Mouse (Mus musculus) leukemia stem cell, adult 10-12 weeks (primary cell): ENCODE measurements around the gene Fabp3. TPM values are rescaled to one million over a fixed set of nuclear protein-coding genes. Genes with fewer than 3 reads are reported as not detected.

Experiments used
- polyA plus RNA-seq: library from polyadenylated mRNA; stranded (reverse); fragments of >175 nt; gene quantifications from 2 replicates; pipeline ENCODE4 v1.2.3, GENCODE M21; 2012; ENCODE audit warnings: low replicate concordance

Gene Fabp3
- polyA plus RNA-seq = not detected in 2 replicates

DNA sequence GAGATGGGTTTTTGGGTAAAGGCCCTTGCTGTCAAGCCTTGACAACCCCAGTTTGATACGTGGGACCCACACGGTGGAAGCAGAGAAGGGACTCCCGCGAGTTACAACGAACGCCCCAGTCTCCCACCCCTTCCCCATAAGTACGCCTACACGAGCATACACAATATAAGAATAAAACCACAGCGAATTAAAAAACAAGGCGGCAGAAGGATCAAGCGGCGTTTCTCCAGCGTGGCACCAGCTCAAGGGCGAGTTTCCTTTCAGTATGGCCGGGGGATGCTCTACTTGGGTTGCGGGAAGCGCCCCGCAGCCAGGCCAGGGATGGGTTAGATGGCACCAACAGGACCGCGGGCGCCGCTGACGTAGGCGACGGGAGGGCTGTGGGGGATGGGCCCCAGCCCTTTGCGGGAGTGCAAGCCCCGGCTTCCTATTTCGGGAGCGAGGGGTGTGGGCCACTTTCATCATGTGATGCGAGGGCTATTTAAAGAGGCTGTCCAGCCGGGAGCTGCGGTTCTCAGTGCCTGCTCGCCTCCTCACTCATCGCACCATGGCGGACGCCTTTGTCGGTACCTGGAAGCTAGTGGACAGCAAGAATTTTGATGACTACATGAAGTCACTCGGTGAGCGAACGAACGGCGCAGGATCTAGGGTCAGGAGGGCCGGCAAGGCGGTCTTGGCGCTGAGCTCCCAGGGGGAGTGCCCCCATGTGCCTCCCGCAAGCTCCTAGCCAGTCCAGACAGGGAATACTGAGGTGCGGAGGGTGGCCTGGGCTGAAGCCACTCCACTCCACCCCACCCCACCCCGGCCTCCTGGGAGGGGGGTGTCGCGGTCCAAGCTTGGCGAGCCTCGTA lies at the start of gene Fabp3, which contains the start of gene Gm10570:
Fabp3 (plus strand) TSS at position 365 of the 851 bp plus-strand sequence.
Gm10570 (minus strand) TSS at position 444 of the 851 bp plus-strand sequence.

DNA sequence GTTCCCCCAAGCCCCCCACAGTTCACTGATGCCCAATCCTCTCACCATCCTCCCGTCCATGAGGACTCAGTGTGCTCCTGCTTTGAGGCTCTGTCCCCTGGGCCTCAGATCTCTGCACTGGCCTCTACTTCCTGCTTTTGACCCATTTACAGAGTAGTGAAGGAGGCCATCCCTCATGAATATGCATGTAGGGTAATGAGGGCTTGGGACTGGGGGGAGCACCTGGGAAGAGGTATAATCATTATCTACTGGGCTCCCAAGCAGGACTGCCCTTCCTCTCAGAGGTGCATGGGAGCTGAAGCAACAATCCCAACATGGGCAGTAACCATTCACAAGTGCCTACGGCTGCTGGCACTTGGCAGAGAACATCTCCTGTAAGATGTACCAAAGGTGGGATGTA lies 29.3 kb upstream of the Fabp3 start, which contains the start of gene Serinc2:
Serinc2 (minus strand) TSS at position 101 of the 400 bp plus-strand sequence.

DNA sequence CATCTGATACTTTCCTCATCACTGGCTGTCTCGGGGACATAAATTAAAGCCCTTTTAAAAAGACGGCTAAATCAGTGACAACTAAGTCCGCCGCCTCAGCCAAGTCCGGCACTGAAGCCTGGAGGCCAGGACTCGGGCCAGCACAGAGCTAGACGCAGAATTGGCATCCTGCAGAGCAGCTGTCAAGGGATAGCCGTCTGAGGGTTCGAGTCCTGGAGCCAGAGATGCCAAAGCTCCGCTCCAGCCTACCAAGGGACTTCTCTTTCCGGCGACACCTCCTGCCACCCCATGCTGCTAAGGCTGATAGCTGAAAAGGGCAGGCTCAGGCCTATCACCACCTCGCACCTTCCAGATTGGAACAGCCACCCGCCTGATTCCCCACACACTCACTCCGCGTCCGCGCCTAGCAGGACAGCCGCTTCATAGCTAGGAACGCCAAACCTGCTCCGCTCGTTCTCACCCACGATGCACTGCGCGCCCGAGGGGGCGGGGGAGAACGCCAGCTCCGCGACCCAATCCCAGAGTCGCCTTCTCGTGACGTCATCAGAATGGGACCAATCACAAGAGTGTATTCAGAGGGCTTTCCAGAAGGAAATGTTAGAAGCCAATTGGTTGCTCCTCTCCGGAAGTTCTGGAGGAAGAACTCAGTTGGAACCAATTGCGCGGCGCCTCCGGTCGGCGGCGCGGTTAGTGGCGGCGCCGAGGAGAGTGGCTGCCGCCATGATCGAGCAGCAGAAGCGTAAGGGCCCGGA lies 51.3 kb downstream of the Fabp3 start, which contains the start of the genes Zcchc17 and Snrnp40:
Zcchc17 (minus strand) TSS at position 458 of the 752 bp plus-strand sequence.
Snrnp40 (plus strand) TSS at position 647 of the 752 bp plus-strand sequence.

Other genes with a start within 250 kb of the Fabp3 start
- 39.8 and 50.2 TPM in 2 replicates for gene Pef1, start 206.0 kb upstream of the Fabp3 start, polyA plus RNA-seq
- gene Hcrtr1, start 169.2 kb upstream of the Fabp3 start, polyA plus RNA-seq = not detected in 2 replicates
- gene Tinagl1, start 133.5 kb upstream of the Fabp3 start, polyA plus RNA-seq = 57.1 and 67.5 TPM in 2 replicates
- gene Gm853, start 86.2 kb upstream of the Fabp3 start, polyA plus RNA-seq = not detected in 2 replicates
- 0.30 and 0.73 TPM in 2 replicates for gene Serinc2, start 29.4 kb upstream of the Fabp3 start, polyA plus RNA-seq
- gene Gm10570, start 79 bp downstream of the Fabp3 start, polyA plus RNA-seq = not detected in 2 replicates
- gene Zcchc17, start 51.3 kb downstream of the Fabp3 start, polyA plus RNA-seq = 16.5 and 25.7 TPM in 2 replicates
- 44.3 and 58.2 TPM in 2 replicates for gene Snrnp40, start 51.5 kb downstream of the Fabp3 start, polyA plus RNA-seq